Mouse (Mus musculus) adrenal gland, postnatal 25 days (tissue): ENCODE measurements at regions not wholly inside any gene's neighbourhood (a gene's known extent, or its start where the extent isn't known, plus 50 kb on each side); places are given as distances from the start of the nearest gene placed in this dataset.
A peak's percentile ranks its signal among the peaks of the same experiment; 100 is the strongest.

Source experiments
- DNase-seq: peaks from one replicate; pipeline ENCODE4 v3.0.0; 2021; ENCODE audit warnings: mixed read lengths

DNA sequence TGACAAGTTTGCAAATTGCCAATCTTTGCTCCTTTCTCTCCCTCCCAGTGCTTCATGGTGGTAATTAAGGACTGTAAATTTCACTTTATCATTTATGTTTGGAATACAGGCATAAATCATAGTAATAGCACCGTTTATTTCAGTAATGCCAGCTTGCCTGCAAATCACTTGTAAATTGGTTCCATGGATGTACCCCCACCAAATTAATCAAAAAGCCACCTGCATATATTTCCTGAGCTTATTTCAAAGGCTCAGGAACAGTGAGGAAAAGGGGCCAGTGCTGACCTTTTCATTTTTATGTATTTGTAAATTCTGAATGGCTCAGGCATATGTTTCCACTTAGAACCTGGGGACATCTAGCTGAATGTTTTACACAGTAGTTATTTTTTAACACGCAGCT lies 115.0 kb downstream of the D3Ertd751e start:
- DNase-seq: no peak

DNA sequence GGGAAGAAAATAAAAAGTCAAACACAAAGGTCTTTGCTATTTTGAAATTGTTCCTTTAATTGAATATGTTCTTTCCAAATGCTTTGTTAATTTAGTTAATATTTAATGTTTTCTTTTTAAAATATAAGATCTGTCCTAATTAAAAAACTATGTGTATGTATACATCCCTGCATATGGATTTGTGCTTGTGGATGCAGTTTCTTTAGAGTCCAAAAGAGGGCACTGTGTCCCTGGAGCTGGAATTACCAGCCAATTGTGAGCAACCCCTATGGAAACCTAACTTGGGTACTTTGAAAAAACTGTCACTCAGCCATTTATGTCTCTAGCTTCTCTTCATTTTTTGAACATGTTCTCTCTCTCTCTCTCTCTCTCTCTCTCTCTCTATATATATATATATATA lies 120.3 kb downstream of the D3Ertd751e start:
- no peak for DNase-seq

DNA sequence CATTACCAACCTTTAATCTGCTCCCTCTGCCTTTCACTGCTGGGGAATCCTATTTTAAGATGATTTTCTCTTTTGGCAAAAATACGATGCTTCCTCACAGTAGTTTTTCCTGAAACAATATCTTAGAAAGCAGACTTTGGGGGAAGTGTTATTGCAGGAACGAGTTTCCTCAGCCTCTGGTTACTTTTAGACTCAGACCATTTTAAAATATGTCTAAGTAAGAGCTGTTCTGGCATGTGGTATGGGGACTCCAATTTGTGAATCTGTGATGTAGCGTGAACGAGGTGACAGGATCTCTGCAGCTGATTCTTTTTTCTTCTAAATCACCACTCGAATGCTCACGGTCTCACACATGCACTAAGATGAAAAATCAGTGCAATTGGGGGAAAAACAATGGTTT lies 166.5 kb downstream of the D3Ertd751e start:
- no peak for DNase-seq

GRCm38 (mm10) chr3:41913190-41913589 lies 170.8 kb downstream of the D3Ertd751e start:
- no peak for DNase-seq

DNA sequence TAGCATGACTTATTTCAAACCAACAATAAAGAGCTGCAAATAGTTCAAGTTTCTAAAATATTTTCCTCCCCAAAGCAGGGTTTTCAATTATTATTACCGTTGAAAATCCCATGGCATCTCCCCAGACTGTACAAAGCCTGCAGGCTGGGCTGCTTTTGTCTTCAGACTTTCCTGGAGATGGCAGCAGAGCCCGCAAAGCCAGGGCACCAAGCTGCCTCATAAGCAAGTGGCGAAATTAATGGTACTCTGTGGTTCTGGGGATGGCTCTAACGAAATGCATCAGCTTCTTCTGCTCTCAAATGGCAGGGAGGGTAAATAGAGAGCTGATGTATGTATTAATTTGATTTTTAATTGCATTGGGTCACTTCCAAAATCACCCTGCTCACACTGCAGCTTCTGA lies 197.4 kb downstream of the D3Ertd751e start:
- DNase-seq: peak; percentile 11

DNA sequence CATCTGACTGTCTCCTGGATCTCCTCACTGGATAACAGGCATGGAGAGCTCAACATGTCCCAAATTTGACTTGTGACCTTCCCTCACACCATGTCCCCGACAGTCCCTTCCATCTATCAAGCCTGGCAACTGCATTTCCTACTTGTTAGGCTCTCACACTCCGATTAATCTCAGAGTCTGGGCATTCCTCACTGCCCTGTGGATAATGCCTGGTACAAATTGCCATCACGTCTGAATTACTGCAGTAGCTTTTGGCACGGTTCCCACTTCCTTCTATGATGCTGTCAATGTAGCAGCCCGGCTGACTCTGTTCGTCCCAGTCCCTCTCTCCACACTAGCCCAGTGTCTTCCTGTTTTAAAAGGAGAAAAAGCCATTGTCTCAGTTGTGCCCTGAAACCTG lies 200.6 kb downstream of the D3Ertd751e start:
- DNase-seq: no peak

DNA sequence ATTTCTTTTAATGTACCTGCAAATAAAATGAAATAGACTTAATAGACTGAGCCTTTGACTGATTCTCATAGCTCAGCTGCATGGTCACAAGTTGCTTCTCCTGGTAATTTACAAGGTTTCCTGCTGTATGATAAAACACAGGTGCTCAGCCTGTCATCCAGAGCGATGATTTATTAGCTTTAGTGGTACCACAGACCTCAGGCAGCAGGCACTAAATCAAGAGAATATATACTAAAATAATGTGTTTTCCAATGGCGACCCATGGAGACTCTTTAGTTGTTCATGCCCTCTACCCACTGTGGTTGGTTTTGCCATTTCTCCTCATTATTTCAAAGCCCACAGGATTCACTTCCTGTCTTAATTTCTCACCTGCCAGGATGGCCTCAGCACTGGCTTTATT lies 207.0 kb downstream of the D3Ertd751e start:
- DNase-seq: no peak

- DNase-seq: no peak
These were observed 215.0 kb downstream of the D3Ertd751e start for GRCm38 (mm10) chr3:41957385-41957784.

DNA sequence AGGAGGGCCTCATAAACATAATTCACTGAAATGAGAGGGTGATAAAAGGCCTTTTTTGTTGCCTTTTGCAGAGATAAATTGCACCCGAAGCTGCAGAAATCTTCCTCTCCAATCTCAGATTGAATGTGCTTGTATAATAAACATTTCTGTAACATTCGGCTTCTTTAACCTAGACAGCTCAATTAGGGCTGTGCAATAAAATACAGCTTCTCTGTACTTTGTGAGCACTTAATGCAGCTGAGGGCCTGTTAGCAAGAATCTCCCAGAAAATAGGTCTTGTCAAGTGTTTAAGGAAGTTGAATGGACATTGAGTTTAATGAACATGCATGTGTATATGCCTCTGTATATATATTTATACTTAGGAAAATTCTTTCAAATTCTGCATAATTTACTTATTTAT lies 217.8 kb downstream of the D3Ertd751e start:
- no peak for DNase-seq

GRCm38 (mm10) chr3:41962923-41963322 lies 220.5 kb downstream of the D3Ertd751e start:
- DNase-seq: no peak

- DNase-seq: no peak
These were observed 264.4 kb downstream of the D3Ertd751e start for GRCm38 (mm10) chr3:42006672-42007265.

DNA sequence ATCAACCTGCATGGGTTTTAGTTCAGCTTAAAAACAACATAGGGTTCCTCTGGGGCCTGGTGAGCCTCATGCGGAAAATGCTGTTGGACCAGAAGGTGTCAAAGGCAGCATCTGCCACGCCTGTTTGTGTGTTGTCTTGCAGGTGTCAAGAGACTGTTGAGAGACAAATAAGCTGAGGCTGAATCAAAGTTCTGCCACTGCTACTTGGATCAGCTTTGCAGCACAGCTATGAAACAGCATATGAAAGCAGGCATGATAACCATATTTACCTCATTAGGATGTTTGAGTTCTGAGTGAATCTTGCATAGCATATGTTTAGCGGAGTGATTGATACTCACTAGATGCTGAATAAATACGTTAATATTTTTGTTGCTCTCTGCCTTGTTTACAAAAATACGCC lies 280.8 kb downstream of the D3Ertd751e start:
- no peak for DNase-seq

GRCm38 (mm10) chr3:42039632-42040031 lies 297.2 kb downstream of the D3Ertd751e start:
- DNase-seq: no peak

GRCm38 (mm10) chr3:42040270-42040812 lies 297.9 kb downstream of the D3Ertd751e start:
- DNase-seq: no peak

DNA sequence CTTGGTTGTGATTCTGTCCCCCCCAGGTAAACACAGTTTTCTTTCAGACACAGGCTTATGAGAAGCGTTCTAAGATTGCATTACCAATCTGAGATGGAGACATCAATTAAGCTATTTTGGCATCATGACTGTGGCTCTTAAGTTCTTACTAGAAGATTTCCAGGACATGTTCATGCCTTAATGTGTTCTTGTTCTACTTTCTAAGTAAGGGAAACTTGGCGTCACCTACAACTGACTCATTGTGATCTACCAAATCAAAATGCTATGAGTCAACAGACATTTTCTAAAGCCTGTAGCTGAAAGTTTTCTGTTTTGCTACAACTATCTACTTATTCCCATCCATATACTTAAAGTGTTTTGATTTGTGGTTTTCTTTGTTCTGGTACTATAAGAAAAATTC lies 298.5 kb downstream of the D3Ertd751e start:
- no peak for DNase-seq

- DNase-seq: no peak
These were observed 315.0 kb downstream of the D3Ertd751e start for GRCm38 (mm10) chr3:42057286-42057868.

- DNase-seq: no peak
These were observed 322.9 kb downstream of the D3Ertd751e start for GRCm38 (mm10) chr3:42065093-42065935.

DNA sequence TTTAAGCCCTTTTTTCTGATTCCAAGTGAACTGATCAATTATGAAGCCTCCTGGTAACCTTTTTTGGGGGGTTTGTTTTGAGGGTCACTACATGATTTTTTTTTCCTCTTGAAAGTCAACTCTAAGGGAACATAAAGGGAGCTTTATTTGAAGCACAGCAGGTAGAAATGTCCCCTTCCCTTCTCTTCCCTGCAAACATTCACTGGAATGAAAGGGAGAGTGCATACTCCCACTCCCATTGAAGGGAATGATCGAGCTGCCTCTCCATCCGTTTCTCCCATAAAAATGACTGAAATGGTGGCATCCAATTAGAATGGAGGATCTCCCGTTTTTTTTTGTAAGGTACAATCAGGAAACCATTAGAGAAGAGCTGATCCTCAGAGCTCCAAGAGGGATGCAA lies 323.6 kb downstream of the D3Ertd751e start:
- no peak for DNase-seq

GRCm38 (mm10) chr3:42067036-42067435 lies 324.6 kb downstream of the D3Ertd751e start:
- DNase-seq: no peak

DNA sequence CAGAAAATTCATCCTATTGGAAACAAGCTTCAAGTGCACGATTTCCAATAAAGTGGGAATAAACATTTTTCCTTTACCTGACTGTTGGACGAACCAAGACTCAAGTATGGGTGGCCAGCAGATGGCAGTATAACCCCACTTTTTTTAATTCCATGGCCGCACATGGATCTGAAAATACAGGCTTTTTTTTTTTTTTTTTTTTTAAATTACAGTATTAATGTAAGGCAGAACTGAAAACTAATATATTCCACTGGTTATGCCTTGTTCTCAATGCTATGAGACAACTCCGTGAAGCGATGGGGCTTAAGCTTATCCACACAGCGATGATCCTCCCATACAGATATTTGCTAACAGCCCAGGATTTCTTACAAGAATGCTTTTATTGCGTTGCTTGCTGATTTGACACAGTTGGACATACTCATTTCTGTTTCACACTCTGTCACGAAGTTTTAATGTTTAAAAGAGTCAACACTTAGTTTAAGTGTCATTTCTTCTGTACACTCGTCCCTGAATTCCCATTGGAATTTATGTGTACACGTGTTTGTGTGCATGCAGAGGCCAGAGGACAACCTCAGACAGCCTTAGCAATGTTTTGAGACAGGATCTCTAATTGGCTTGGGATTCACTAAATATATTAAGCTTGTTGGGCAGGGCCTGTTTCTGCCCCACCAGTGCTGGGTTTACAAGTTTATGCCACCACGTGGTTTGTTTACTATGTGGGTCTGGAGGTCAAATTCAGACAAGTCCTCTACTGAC lies 332.3 kb downstream of the D3Ertd751e start:
- DNase-seq: peak; percentile 8

DNA sequence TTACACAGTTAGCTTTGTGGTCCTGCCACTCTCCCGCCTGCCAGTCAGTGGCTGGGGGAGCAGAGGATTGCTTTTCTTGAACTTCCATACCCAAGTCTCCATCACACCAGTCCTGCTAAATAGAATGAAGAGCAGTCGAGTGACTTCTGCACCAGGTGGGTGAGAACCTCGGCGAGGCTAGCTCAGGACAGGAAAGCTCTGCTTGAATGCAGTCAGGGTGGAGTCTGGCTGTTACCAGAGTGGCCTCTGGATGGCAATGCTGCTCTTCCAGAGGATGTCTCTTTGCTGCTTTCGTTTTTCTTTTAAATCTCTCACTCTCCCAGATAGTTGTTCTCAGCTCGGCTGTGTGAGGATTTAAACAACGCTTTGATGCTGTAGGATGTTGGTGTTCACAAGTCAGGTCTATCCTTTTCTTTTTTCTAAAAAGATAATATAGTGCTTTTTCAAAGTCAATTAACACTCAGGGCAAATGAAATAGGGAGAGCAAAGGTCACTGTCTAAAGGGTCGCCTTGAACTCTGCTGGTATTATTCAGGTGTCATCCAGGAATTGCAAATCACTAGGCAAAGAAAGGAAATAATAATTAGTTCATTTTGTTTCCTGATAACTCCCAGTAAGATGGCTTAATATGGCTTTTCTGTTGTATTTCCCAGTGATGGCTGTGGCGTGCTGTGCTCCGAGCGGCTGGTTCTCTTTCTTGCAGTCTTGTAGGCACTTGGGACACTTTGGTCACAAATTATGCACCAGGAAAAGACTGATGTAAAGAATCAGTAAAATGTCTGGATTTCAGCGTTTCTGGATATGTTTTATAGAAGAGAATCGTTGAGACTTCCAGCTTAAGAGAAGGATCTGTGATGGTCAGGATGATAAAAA lies 368.8 kb downstream of the D3Ertd751e start:
- peak; percentile 25 for DNase-seq
